Mouse (Mus musculus) cerebellum, adult 2 months (tissue): Measurements from ENCODE around the gene Eif4g3.

Experiments used
- CTCF ChIP-seq: fragments of 200-500 bp; IDR thresholded peaks from 2 replicates; pipeline ENCODE4 v1.5.1; 2011; ENCODE audit warnings: low read depth, mild to moderate bottlenecking, control low read depth, low read length, moderate library complexity, borderline replicate concordance; ENCODE audit not compliant: insufficient read depth
- POLR2A ChIP-seq: fragments of 200-500 bp; IDR thresholded peaks from 2 replicates; pipeline ENCODE4 v1.6.1; 2011; ENCODE audit warnings: low read length, control low read depth, borderline replicate concordance; ENCODE audit not compliant: insufficient read depth

DNA sequence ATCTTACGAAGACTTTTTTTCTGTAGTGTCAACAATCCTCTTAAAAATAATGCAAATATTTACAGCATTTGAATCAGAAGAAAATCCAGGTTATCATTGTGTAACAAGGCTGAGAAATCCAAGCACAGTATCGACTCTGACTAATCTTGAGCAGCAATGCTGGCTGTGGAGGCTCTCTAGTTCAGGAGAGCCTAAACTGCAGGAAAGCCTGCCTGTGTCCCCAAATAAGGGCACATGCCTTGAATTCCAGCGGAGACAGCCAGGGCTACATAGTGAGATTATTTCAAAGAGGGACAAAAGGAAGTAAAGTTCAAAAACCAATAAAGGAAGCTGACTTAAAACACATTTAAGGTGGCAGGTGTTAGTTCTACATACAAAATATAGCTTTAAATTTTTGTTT lies 168.7 kb downstream of the Eif4g3 start:
- TF ChIP-seq POLR2A = no peak
- TF ChIP-seq CTCF = no peak
